Mouse (Mus musculus) ES-E14 (cell line): ENCODE results near the gene Prrx2.

Source experiments
- CHD2 ChIP-seq: IDR thresholded peaks from 2 replicates; pipeline ENCODE4 v1.6.1; 2014; ENCODE audit warnings: mild to moderate bottlenecking, low read depth, low read length, inconsistent platforms
- HCFC1 ChIP-seq: IDR thresholded peaks from 2 replicates; pipeline ENCODE4 v1.6.1; 2012; ENCODE audit warnings: low read length, inconsistent platforms, borderline replicate concordance; ENCODE audit not compliant: insufficient read depth
- ZC3H11A ChIP-seq: IDR thresholded peaks from 2 replicates; pipeline ENCODE4 v1.6.1; 2012; ENCODE audit warnings: low read depth, mild to moderate bottlenecking, inconsistent platforms, low read length, borderline replicate concordance

DNA sequence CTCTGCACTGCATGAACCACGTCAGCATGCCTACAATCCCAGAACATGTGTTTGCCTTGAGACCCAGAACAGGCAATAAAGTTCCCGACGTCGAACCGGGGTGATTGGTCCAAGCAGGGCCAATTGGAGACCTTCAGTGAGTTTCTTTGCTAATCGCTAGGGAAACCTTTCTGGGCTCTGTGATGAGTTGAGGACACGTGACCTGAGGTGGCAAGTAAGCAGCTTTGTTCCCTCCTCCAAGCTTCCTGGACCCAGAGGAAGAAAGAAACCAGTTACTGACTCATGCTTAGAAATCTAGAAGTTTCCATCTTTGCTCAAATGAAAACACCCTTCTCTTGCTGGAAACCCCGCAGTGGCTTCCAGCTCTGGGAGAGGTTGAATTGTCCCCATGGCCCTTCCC lies 78.2 kb downstream of the Prrx2 start:
- no peak for TF ChIP-seq HCFC1
- no peak for TF ChIP-seq ZC3H11A
- no peak for TF ChIP-seq CHD2
